Mouse (Mus musculus): ENCODE data around the gene Phf10.

DNA sequence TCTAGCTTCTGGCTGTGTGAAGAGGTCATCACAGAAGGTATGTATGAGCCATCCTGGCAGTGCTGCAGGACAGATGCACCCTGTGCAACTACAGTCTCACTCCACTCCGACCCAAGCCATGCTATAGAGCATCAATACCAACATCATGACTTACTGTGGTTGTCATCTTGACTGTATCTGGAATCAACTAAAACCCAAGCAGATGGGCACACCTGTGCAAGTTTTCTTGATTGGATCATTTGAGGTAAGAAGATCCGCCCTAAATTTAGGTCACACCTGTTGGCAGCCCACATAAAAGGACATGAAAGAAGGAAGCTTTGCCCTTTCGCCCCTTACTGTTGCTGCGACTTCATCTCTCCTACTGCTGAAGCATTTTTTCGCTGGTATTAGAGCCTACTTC is 51.7 kb downstream of the Phf10 start:
- TF ChIP-seq CHD1 (IDR thresholded peaks at IDR 0.05; ENCODE audit: low read depth, low read length) (no peak), MAZ (IDR thresholded peaks at IDR 0.05; ENCODE audit: low read depth, low read length) (no peak), MYC (IDR thresholded peaks at IDR 0.05; ENCODE audit: low read depth, low read length) (no peak), GABPA (IDR thresholded peaks at IDR 0.05; ENCODE audit: low read depth, low read length) (no peak), TBP (IDR thresholded peaks at IDR 0.05; ENCODE audit: low read depth, low read length) (no peak), CTCF (IDR thresholded peaks at IDR 0.05 in 2 of 3, conservative IDR thresholded peaks at IDR 0.05 in 1 of 3; ENCODE audit: control insufficient read depth in 1 of 3, insufficient read depth in 1 of 3, low read depth in 2 of 3, low read length in 3 of 3, poor library complexity in 1 of 3, severe bottlenecking in 1 of 3) (no peak), USF1 (IDR thresholded peaks at IDR 0.05; ENCODE audit: low read depth, low read length) (no peak), POLR2AphosphoS2 (IDR thresholded peaks at IDR 0.05; ENCODE audit: low read length) (no peak), ZKSCAN1 (IDR thresholded peaks at IDR 0.05; ENCODE audit: low read depth, low read length) (no peak), USF2 (IDR thresholded peaks at IDR 0.05; ENCODE audit: borderline replicate concordance in 1 of 2, insufficient read depth in 1 of 2, low read depth in 1 of 2, low read length in 2 of 2) (no peak), MAX (IDR thresholded peaks at IDR 0.05; ENCODE audit: low read length) (no peak)
